Mouse (Mus musculus): Measurements from ENCODE around the gene Prkar2b. TPM values are rescaled to one million over a fixed set of nuclear protein-coding genes. Genes with fewer than 3 reads are reported as not detected.

The Prkar2b gene
- polyA plus RNA-seq, 1 experiment, result 16.2 TPM

- H3K36me3 ChIP-seq (ENCODE audit: control insufficient read depth, insufficient read depth), result no peaks in the 10 kb centered on the region
- no peaks in the 10 kb centered on the region for H3K79me2 ChIP-seq (ENCODE audit: control insufficient read depth, insufficient read depth)
- H3K27me3 ChIP-seq (ENCODE audit: control insufficient read depth, insufficient read depth, insufficient read length), result no peaks in the 10 kb centered on the region
- no peak overlapping the region for H3K4me3 ChIP-seq
- no peak overlapping the region for H3K4me2 ChIP-seq (ENCODE audit: low read depth)
- TF ChIP-seq TCF12 (IDR thresholded peaks at IDR 0.05; ENCODE audit: insufficient read depth, poor library complexity, severe bottlenecking) (no peak), CEBPB (IDR thresholded peaks at IDR 0.05; ENCODE audit: insufficient read depth, poor library complexity, severe bottlenecking) (no peak), SRF (IDR thresholded peaks at IDR 0.05; ENCODE audit: control insufficient read depth, insufficient read length, low read depth) (no peak), MAX (IDR thresholded peaks at IDR 0.05; ENCODE audit: low read depth) (no peak), E2F4 (IDR thresholded peaks at IDR 0.05; ENCODE audit: insufficient read depth) (no peak), REST (IDR thresholded peaks at IDR 0.05; ENCODE audit: insufficient read depth, insufficient read length) (no peak), MYOG (IDR thresholded peaks at IDR 0.05; ENCODE audit: control insufficient read depth in 1 of 3, insufficient read depth in 1 of 3, insufficient read length in 2 of 3, low read depth in 2 of 3) (no peak), POLR2AphosphoS2 (IDR thresholded peaks at IDR 0.05; ENCODE audit: insufficient read length, low read depth) (no peak), TCF3 (IDR thresholded peaks at IDR 0.05; ENCODE audit: insufficient read length, low read depth) (no peak), POLR2A (IDR thresholded peaks at IDR 0.05; ENCODE audit: insufficient read length, low read depth) (no peak), USF1 (IDR thresholded peaks at IDR 0.05; ENCODE audit: low read depth) (no peak), MYOD1 (IDR thresholded peaks at IDR 0.05; ENCODE audit: control insufficient read depth in 1 of 3, insufficient read length in 2 of 3, low read depth in 2 of 3) (no peak)
- H3ac ChIP-seq (ENCODE audit: control insufficient read depth, insufficient read length), result no peak overlapping the region
These were observed 15.0 kb upstream of the Prkar2b start for GRCm38 (mm10) chr12:32075831-32076715.

- H3K27me3 ChIP-seq (ENCODE audit: control insufficient read depth, insufficient read depth, insufficient read length), result no peaks in the 10 kb centered on the region
- TF ChIP-seq SRF (IDR thresholded peaks at IDR 0.05; ENCODE audit: control insufficient read depth, insufficient read length, low read depth) (no peak), E2F4 (IDR thresholded peaks at IDR 0.05; ENCODE audit: insufficient read depth) (no peak), POLR2AphosphoS2 (IDR thresholded peaks at IDR 0.05; ENCODE audit: insufficient read length, low read depth) (no peak), MYOD1 (IDR thresholded peaks at IDR 0.05; ENCODE audit: control insufficient read depth in 1 of 3, insufficient read length in 2 of 3, low read depth in 2 of 3) (no peak), USF1 (IDR thresholded peaks at IDR 0.05; ENCODE audit: low read depth) (no peak), MYOG (IDR thresholded peaks at IDR 0.05; ENCODE audit: control insufficient read depth in 1 of 3, insufficient read depth in 1 of 3, insufficient read length in 2 of 3, low read depth in 2 of 3) (no peak), MAX (IDR thresholded peaks at IDR 0.05; ENCODE audit: low read depth) (no peak), CEBPB (IDR thresholded peaks at IDR 0.05; ENCODE audit: insufficient read depth, poor library complexity, severe bottlenecking) (no peak), REST (IDR thresholded peaks at IDR 0.05; ENCODE audit: insufficient read depth, insufficient read length) (no peak), TCF12 (IDR thresholded peaks at IDR 0.05; ENCODE audit: insufficient read depth, poor library complexity, severe bottlenecking) (no peak), POLR2A (IDR thresholded peaks at IDR 0.05; ENCODE audit: insufficient read length, low read depth) (no peak), TCF3 (IDR thresholded peaks at IDR 0.05; ENCODE audit: insufficient read length, low read depth) (no peak)
- no peaks in the 10 kb centered on the region for H3K79me2 ChIP-seq (ENCODE audit: control insufficient read depth, insufficient read depth)
- H3K4me3 ChIP-seq, result no peak overlapping the region
- H3K4me2 ChIP-seq (ENCODE audit: low read depth), result no peak overlapping the region
- H3K36me3 ChIP-seq (ENCODE audit: control insufficient read depth, insufficient read depth), result no peaks in the 10 kb centered on the region
- H3ac ChIP-seq (ENCODE audit: control insufficient read depth, insufficient read length), result no peak overlapping the region
These were observed 13.2 kb upstream of the Prkar2b start for GRCm38 (mm10) chr12:32074271-32074670.

GRCm38 (mm10) chr12:32066004-32066403 is 4.9 kb upstream of the Prkar2b start:
- H3K27me3 ChIP-seq (ENCODE audit: control insufficient read depth, insufficient read depth, insufficient read length), result no peaks in the 10 kb centered on the region
- no peak overlapping the region for H3K4me3 ChIP-seq
- TF ChIP-seq MAX (IDR thresholded peaks at IDR 0.05; ENCODE audit: low read depth) (no peak), POLR2A (IDR thresholded peaks at IDR 0.05; ENCODE audit: insufficient read length, low read depth) (no peak), MYOD1 (IDR thresholded peaks at IDR 0.05; ENCODE audit: control insufficient read depth in 1 of 3, insufficient read length in 2 of 3, low read depth in 2 of 3) (no peak), POLR2AphosphoS2 (IDR thresholded peaks at IDR 0.05; ENCODE audit: insufficient read length, low read depth) (no peak), USF1 (IDR thresholded peaks at IDR 0.05; ENCODE audit: low read depth) (no peak), REST (IDR thresholded peaks at IDR 0.05; ENCODE audit: insufficient read depth, insufficient read length) (no peak), TCF3 (IDR thresholded peaks at IDR 0.05; ENCODE audit: insufficient read length, low read depth) (no peak), E2F4 (IDR thresholded peaks at IDR 0.05; ENCODE audit: insufficient read depth) (no peak), CEBPB (IDR thresholded peaks at IDR 0.05; ENCODE audit: insufficient read depth, poor library complexity, severe bottlenecking) (no peak), MYOG (IDR thresholded peaks at IDR 0.05; ENCODE audit: control insufficient read depth in 1 of 3, insufficient read depth in 1 of 3, insufficient read length in 2 of 3, low read depth in 2 of 3) (no peak)
- H3ac ChIP-seq (ENCODE audit: control insufficient read depth, insufficient read length), result no peak overlapping the region
- no peaks in the 10 kb centered on the region for H3K36me3 ChIP-seq (ENCODE audit: control insufficient read depth, insufficient read depth)
- H3K79me2 ChIP-seq (ENCODE audit: control insufficient read depth, insufficient read depth), result no peaks in the 10 kb centered on the region
- H3K4me2 ChIP-seq (ENCODE audit: low read depth), result no peak overlapping the region

GRCm38 (mm10) chr12:32060247-32061089 is 628 bp downstream of the Prkar2b start:
- Histone ChIP-seq H3K4me3 (peak overlapping the region; percentile 58), H3K79me2 (ENCODE audit: control insufficient read depth, insufficient read depth) (peaks cover 32% of the 10 kb centered on the region), H3ac (ENCODE audit: control insufficient read depth, insufficient read length) (peak overlapping the region; percentile 65), H3K27me3 (ENCODE audit: control insufficient read depth, insufficient read depth, insufficient read length) (no peaks in the 10 kb centered on the region), H3K4me2 (ENCODE audit: low read depth) (peak overlapping the region; percentile 68), H3K36me3 (ENCODE audit: control insufficient read depth, insufficient read depth) (no peaks in the 10 kb centered on the region)
- no peak for TF ChIP-seq POLR2AphosphoS2 (IDR thresholded peaks at IDR 0.05; ENCODE audit: insufficient read length, low read depth)
- TF ChIP-seq MAX (IDR thresholded peaks at IDR 0.05; ENCODE audit: low read depth), result no peak
- no peak for TF ChIP-seq CEBPB (IDR thresholded peaks at IDR 0.05; ENCODE audit: insufficient read depth, poor library complexity, severe bottlenecking)
- TF ChIP-seq TCF3 (IDR thresholded peaks at IDR 0.05; ENCODE audit: insufficient read length, low read depth), result no peak
- TF ChIP-seq REST (IDR thresholded peaks at IDR 0.05; ENCODE audit: insufficient read depth, insufficient read length), result no peak
- TF ChIP-seq POLR2A (IDR thresholded peaks at IDR 0.05; ENCODE audit: insufficient read length, low read depth), result no peak
- no peak for TF ChIP-seq MYOD1 (IDR thresholded peaks at IDR 0.05; ENCODE audit: control insufficient read depth in 1 of 3, insufficient read length in 2 of 3, low read depth in 2 of 3)
- no peak for TF ChIP-seq USF1 (IDR thresholded peaks at IDR 0.05; ENCODE audit: low read depth)
- no peak for TF ChIP-seq TCF12 (IDR thresholded peaks at IDR 0.05; ENCODE audit: insufficient read depth, poor library complexity, severe bottlenecking)
- TF ChIP-seq MYOG (IDR thresholded peaks at IDR 0.05; ENCODE audit: control insufficient read depth in 1 of 3, insufficient read depth in 1 of 3, insufficient read length in 2 of 3, low read depth in 2 of 3), result no peak
- no peak for TF ChIP-seq SRF (IDR thresholded peaks at IDR 0.05; ENCODE audit: control insufficient read depth, insufficient read length, low read depth)
- no peak for TF ChIP-seq E2F4 (IDR thresholded peaks at IDR 0.05; ENCODE audit: insufficient read depth)
